Mouse (Mus musculus) MEL (cell line): ENCODE measurements around the gene Med1.

Experiments
- CTCF ChIP-seq, 3 experiments: IDR thresholded peaks in 2 of 3; conservative IDR thresholded peaks in 1 of 3; 2 replicates each; pipeline ENCODE4 v1.5.1; 2011 to 2012; ENCODE audit warnings: low read length in 3 of 3, low read depth in 2 of 3, mild to moderate bottlenecking in 2 of 3, improper control_type of control experiment in 1 of 3, inconsistent platforms in 1 of 3, mixed read lengths in 1 of 3, moderate library complexity in 1 of 3; ENCODE audit not compliant: control insufficient read depth in 1 of 3, insufficient read depth in 1 of 3, poor library complexity in 1 of 3, severe bottlenecking in 1 of 3
- EP300 ChIP-seq, 2 experiments: IDR thresholded peaks; 2 replicates each; pipeline ENCODE4 v1.6.1; 2011; ENCODE audit warnings: improper control_type of control experiment in 2 of 2, low read length in 2 of 2, low read depth in 1 of 2, mild to moderate bottlenecking in 1 of 2
- KAT2A ChIP-seq: conservative IDR thresholded peaks from 2 replicates; pipeline ENCODE4 v1.6.1; 2012; ENCODE audit warnings: low read depth, low read length, improper control_type of control experiment, inconsistent platforms
- SIN3A ChIP-seq: IDR thresholded peaks from 2 replicates; pipeline ENCODE4 v1.6.1; 2012; ENCODE audit warnings: low read length, improper control_type of control experiment, inconsistent platforms
- USF1 ChIP-seq: IDR thresholded peaks from 2 replicates; pipeline ENCODE4 v1.6.1; 2014; ENCODE audit warnings: low read depth, mild to moderate bottlenecking, inconsistent platforms, low read length, improper control_type of control experiment, moderate library complexity
- USF2 ChIP-seq, 2 experiments: IDR thresholded peaks; 2 replicates each; pipeline ENCODE4 v1.6.1; 2011 to 2012; ENCODE audit warnings: improper control_type of control experiment in 2 of 2, low read length in 2 of 2, borderline replicate concordance in 1 of 2, inconsistent platforms in 1 of 2, low read depth in 1 of 2, mild to moderate bottlenecking in 1 of 2; ENCODE audit not compliant: insufficient read depth in 1 of 2
- ZC3H11A ChIP-seq: IDR thresholded peaks from 2 replicates; pipeline ENCODE4 v1.6.1; 2012; ENCODE audit warnings: low read depth, mild to moderate bottlenecking, inconsistent platforms, low read length, improper control_type of control experiment
- ZNF384 ChIP-seq: IDR thresholded peaks from 2 replicates; pipeline ENCODE4 v1.6.1; 2012; ENCODE audit warnings: low read depth, mild to moderate bottlenecking, inconsistent platforms, low read length, improper control_type of control experiment

DNA sequence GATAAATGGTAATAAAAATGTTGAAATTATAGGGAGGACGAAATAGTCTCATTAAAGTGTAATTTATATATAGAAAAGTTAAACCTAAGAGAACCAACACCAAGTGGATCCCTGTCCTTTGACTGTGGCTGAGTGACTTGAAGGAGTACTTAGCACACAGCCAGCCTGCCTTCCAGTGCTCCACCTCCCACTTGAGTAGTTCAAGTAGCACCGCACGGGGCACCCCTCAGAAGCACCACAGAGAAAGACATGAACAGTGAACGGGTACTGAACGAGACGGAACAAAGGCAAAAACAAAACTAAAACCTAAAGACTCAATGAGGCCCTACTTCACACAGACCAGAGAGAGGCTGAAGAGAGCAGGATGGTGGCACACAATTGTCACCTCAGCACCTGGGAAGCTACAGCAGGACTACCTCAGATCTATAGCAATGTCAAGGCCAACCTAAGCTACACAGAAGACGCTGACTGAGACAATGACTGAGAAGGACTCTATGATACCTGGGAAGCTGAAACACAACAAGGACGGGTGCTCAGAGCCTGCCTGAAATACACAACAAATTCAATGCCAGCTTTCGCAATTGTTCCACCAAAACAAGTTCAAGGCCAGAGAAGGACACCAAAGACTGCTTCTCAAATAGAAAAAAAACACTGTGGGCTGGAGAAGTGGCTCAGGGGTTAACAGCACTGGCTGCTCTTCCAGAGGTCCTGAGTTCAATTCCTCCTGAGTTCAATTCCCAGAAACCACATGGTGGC lies 5.3 kb downstream of the Med1 start:
- TF ChIP-seq KAT2A (no peak), USF2 (IDR thresholded peaks at IDR 0.05; ENCODE audit: borderline replicate concordance in 1 of 2, insufficient read depth in 1 of 2, low read depth in 1 of 2, low read length in 2 of 2) (no peak), CTCF (IDR thresholded peaks at IDR 0.05 in 2 of 3, conservative IDR thresholded peaks at IDR 0.05 in 1 of 3; ENCODE audit: control insufficient read depth in 1 of 3, insufficient read depth in 1 of 3, low read depth in 2 of 3, low read length in 3 of 3, poor library complexity in 1 of 3, severe bottlenecking in 1 of 3) (no peak), USF1 (no peak), SIN3A (no peak), EP300 (IDR thresholded peaks at IDR 0.05; ENCODE audit: low read depth in 1 of 2, low read length in 2 of 2) (no peak), ZC3H11A (no peak), ZNF384 (no peak)
